Mouse (Mus musculus) CH12F3 (cell line): ENCODE measurements around the gene Grhl3.

Experiments used
- in situ Hi-C: fragments of 300-500 bp; cut with MboI; formaldehyde crosslinking; loops from 2 replicates; pipeline ENCODE4 v1.14.3; 2020; ENCODE audit warnings: low sequenced_read_pairs

Gene Grhl3

GRCm38 (mm10) chr4:135531771-135532613, 41.4 kb downstream of the Grhl3 start:
- in situ Hi-C loops = no loop called here

GRCm38 (mm10) chr4:135531236-135531635, 42.2 kb downstream of the Grhl3 start:
- in situ Hi-C loops = no loop called here

- in situ Hi-C loops = no loop called here
These were observed 43.2 kb downstream of the Grhl3 start for GRCm38 (mm10) chr4:135530270-135530669.

- in situ Hi-C loops = no loop called here
These were observed 47.3 kb downstream of the Grhl3 start for GRCm38 (mm10) chr4:135526039-135526710.

- in situ Hi-C loops = no loop called here
These were observed 48.4 kb downstream of the Grhl3 start for GRCm38 (mm10) chr4:135525057-135525456.

GRCm38 (mm10) chr4:135523939-135524338, 49.5 kb downstream of the Grhl3 start:
- in situ Hi-C loops = no loop called here

- in situ Hi-C loops = no loop called here
These were observed 53.0 kb downstream of the Grhl3 start for GRCm38 (mm10) chr4:135520421-135520820.

- in situ Hi-C loops = loop anchor here (5.0 kb wide), 1 partner anchor 149 kb away; no protein-coding TSS in a partner anchor
These were observed 55.3 kb downstream of the Grhl3 start for GRCm38 (mm10) chr4:135518135-135518534.

- in situ Hi-C loops = loop anchor here (5.0 kb wide), 1 partner anchor 151 kb away; no protein-coding TSS in a partner anchor
These were observed 56.8 kb downstream of the Grhl3 start for GRCm38 (mm10) chr4:135516351-135517316.

GRCm38 (mm10) chr4:135514925-135515324, 58.5 kb downstream of the Grhl3 start:
- in situ Hi-C loops = loop anchor here (5.0 kb wide), 1 partner anchor 152 kb away; no protein-coding TSS in a partner anchor

GRCm38 (mm10) chr4:135513865-135514264, 59.6 kb downstream of the Grhl3 start:
- in situ Hi-C loops = no loop called here

GRCm38 (mm10) chr4:135509515-135509914, 63.9 kb downstream of the Grhl3 start:
- in situ Hi-C loops = no loop called here

GRCm38 (mm10) chr4:135508419-135509039, 64.9 kb downstream of the Grhl3 start:
- in situ Hi-C loops = no loop called here

- in situ Hi-C loops = no loop called here
These were observed 65.7 kb downstream of the Grhl3 start for GRCm38 (mm10) chr4:135507547-135508350.

GRCm38 (mm10) chr4:135505794-135506193, 67.6 kb downstream of the Grhl3 start:
- in situ Hi-C loops = no loop called here

GRCm38 (mm10) chr4:135501587-135501986, 71.8 kb downstream of the Grhl3 start:
- in situ Hi-C loops = no loop called here

GRCm38 (mm10) chr4:135499831-135500230, 73.6 kb downstream of the Grhl3 start:
- in situ Hi-C loops = no loop called here

- in situ Hi-C loops = no loop called here
These were observed 75.3 kb downstream of the Grhl3 start for GRCm38 (mm10) chr4:135498136-135498535.

GRCm38 (mm10) chr4:135495810-135496209, 77.6 kb downstream of the Grhl3 start:
- in situ Hi-C loops = no loop called here
